Mouse (Mus musculus): ENCODE results near the gene Kctd20.

Kctd20 gene

DNA sequence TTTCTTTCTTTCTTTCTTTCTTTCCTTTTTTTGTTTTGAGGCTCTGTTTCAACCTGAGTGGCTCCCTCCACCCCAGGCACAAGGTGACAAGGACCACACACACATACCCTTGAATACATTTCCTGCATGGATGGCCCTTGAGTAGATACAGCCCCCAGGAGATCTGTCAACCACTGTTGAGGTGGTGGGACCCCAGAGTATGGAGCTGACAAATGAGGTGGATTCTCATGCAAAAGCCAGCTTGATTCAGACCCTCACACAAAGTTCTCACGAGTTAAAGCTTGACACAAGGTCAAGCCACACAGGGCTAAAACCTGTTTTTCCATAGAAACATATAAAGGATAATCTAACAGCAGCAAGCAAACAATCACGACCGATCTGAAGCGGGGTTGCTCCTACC is 19.5 kb upstream of the Kctd20 start:
- DNase-seq = no peak

DNA sequence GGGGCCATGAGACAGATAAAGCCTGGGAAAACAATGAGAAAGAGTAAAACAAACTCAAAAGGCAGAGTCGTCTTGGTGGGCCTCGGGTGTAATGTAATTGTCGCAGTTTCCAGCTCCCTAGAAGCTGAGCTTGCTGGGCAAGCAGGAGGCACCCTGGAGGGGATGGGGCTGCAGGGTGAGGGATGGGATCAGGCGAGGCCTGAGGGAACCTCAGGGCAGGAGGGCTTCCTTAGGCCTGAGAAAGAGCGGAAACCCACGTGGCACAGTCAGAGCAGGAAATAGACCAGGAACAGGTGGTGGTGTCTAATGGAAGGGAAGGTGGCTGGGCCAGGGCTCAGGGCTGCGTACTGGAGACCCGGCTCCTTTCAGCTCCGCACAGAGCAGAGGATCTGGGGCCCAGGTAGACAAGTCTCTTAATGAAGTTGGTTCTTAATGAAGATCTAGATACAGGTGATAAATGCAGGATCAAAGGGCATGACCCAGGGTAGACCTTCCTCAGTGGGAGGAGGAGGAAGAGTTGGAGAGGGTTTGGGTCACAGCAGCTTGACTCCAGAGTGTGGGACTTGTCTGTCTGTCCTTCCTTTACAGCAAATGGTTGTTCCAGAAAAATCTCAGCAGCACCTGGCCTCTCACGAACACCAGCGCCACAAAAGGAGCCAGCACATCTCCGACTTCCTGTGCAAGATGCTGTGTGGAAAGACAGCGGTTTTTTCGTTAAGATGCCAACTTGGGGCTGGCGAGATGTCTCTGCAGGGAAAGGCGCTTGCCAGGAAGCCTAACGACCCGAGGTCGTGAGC is 17.4 kb upstream of the Kctd20 start:
- DNase-seq = no peak

DNA sequence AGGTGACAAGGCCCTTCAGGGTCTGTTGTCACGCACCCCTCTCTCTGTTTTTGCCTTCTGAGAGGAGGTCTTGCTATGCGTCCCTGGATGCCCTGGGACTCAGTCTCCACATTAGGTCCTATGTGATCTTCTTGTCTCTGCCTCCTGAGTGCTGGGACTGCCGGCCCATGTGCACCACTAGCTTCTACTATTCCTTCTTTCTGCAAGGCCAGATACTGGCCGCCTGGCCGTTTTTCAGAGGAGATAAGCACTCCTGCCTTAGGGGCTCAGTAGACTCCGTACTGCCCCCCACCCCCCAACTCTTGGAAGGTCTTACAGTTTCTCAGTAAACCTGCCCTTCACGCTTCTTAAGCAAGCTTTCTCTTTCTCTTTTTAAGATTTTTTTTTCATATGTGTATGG is 15.6 kb upstream of the Kctd20 start:
- DNase-seq = no peak

DNA sequence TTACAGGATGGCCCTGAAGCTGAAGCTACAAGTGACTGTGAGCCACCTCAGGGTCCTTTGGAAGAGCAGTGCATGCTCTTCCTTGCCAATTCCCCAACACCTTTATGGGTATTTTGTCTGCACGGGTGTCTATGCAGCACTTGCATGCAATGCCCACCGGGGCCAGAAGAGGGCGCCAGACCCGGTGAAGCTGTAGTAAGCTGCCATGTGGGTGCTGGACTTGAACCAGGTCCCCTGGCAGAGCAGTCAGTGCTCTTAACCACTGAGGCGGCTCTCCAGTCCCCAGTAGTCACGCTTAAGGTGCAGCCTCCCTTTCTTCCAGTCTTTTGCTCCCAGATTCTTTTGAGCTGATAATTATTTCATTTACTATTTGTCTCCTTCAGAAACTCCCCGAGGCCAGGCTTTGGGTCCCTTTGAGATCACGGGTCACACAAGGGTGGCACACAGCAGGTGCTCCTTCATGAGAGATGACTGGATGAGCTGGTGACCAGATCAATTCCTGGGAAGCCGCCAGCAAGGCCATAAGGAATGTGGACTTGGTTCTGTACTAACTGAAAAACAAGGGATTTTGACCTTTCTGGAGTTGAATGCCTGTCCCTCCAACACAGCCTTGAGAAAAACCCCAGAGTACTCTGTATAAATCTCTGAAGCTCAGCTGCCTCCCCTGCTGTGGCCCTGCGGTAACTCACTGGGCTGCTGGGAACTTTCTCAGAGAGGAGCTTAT is 15.0 kb upstream of the Kctd20 start:
- peak; percentile 74 for DNase-seq

DNA sequence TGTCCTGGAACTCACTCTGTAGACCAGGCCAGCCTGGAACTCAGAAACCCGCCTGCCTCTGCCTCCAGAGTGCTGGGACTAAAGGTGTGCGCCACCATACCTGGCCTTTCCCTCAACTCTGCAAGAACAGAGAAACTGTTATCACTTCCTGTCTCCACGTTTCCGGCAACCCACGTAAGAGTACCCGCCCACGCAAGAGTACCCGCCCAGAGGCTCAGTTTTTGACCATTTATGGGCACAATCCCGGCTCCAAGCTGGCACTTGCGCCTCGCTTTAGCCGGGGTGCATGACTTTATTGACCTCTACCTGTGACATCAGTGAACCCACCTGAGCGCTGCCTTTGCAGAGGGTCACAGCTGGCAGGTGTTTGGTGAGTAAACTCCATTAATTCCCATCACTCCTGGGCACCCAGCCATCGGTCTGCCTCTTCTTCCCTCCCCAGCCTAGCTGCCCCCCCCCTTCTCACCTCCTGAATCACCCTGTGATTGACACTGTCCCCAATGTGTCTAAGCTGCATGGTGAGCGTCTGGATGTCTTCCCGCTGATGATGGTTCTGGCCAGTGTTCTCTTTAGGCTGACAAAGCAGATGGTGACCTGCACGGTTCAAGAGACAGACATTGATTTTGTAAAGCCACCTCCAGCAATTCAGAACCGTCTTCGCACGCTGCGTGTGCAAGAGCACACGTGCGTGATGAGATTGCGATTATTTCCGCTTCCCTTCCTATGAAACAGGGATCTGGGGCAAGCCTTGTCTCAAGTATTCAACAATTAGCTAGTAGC is 10.8 kb upstream of the Kctd20 start:
- DNase-seq = no peak

DNA sequence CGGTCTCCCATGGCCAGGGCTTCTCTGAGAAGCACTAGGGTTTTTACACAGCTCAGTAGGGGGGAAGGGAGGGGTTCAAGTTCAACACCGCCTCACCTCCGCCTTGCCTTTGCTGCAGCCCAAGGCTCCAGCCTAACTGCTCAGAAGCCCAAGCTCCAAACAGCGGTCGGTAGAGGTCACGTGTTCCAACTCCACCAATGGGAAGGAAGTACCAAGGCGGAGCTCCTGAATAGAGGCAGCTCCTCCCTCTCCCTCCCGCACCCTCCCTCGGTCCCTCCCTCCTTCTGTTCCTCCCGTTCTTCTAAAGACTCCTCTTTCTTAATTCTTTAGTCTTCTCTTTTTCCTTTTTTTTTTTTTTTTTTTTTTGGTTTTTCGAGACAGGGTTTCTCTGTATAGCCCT is 9.6 kb upstream of the Kctd20 start:
- DNase-seq = peak; percentile 24

DNA sequence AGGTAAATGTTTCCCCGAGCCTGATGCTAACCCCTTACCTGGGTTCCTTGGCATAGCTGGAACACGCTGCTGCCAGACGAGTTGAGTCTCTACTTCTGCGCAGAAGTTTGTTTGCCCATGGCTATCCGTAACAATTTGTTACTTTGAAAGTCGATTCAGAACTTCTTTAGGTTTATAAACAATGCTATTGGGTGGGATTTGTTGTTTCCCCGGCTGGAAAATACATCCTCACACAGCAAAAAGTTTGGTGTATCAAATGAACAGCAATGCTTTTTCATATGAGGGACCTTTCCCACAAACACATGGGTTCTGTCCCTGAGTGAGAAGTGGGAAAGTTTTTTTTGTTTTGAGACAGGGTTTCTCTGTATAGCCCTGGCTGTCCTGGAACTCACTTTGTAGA is 8.0 kb upstream of the Kctd20 start, which contains the start of gene Pxt1:
Gene Pxt1, minus strand, starts transcription at position 101 of the 400 bp plus-strand sequence.
- no peak for DNase-seq

DNA sequence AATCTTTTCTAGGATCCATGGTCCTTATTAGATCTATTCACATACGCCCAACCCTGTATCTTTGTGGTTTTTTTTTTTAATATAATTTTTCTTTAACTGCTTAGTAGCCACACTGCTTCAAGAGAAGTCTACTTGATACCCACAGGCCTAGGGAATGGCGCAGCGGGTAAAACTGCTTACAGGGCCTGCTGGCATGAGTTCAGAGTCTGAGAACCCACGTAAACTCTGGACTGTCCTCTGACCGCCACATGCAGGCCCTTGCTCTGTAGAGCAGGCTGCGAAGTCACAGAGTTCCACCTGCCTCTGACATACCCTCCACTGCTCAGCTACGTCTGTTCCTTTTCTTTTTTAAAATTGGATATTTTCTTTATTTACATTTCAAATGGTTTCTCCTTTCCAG is 7.3 kb upstream of the Kctd20 start:
- no peak for DNase-seq

DNA sequence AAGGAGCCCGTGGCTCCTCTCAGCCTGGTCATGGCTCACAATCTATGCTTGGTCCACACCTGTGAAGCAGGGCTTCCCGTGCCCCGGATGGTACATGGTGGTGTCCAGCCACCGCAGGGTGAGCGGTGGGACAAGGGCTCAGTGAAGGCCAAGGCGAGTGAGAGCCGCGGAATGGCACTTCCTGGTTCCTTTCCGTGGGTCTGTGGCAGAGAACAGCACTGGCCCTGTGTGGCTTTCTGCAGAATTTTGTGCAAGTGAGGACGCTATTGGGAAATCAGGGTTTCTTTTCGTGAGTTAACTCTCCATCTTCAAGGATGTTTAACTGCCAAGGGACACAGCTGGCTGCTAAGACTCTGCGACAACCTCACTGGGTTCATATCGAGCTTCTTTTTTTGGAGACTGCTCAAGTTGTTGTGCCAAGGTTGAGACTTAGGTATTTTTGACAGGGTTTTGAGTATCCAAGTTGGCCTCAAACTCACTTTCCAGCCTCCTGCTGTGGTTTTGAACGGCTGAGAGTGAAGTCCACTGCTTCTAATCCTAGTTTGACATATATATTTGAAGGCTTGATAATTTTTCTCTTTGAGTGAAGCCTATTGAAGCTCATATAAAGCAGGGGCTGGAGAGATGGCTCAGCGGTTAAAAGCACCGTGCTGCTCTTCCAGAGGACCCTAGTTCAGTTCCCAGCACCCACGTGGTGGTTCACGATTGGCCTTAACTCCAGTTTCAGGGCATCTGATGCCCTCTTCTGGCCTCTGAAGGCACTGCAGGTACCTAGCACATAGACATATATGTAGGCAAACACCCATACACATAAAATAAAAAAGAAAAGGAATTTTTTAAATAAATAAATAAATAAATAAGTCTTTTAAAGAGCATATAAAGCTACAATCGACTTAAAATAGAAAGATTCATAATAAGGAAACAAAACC is 4.5 kb upstream of the Kctd20 start:
- no peak for DNase-seq

DNA sequence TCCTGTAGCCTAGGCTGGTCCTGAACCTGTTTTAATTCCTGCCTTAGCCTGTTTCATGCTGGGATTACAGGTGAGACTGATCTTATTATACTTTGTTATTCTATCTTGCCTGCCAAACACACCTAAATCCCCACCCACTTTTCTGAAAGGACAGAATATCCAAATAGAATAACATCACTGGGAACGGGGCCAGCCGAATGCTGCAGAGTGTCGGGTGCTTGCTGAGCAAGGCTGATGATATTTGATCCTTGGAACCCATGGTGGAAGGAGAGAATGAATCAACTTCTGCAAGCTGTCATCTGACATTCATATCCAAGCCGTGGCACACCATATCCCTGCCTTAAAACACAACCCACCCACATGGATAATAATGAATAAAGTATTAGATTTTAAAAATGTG is 3.1 kb upstream of the Kctd20 start:
- DNase-seq = no peak

DNA sequence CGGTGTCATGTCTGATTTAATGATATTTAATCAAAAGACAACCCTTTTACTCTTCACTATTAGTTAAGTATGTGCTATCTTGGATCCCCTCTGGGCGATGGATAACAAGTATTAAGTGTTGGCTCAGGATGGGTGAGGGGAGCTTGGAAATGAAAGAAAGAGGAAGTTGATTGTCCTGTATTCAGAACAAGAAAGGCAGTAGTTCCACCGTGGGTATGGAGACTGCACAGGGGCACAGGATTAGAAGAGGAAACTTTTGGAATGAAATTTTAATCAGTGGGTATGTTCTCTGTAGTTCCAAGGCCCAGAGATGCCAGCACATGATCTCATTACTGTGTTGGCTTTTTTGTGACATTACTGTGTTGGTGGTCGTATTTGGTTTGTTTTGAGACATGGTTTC is 999 bp upstream of the Kctd20 start:
- no peak for DNase-seq

DNA sequence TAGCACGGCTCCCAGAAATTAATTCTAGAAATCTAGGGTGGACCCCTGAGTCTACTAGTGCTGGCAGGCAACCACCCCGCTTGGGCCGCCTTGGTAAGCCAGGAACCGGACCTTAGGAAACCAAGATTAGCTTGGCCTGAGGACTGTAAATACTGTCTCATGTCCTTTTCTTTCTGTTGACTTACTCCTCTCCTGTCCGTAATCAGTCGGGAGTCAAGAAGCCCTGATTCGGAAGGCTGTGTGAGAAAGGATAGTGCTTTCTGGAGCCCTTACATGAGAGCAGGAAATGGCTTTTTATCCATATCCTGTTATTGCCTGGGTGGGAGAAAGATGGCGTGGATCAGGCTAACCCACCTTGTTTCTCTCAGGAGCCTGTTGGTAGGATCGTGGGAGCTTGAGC is 1.5 kb downstream of the Kctd20 start:
- no peak for DNase-seq

DNA sequence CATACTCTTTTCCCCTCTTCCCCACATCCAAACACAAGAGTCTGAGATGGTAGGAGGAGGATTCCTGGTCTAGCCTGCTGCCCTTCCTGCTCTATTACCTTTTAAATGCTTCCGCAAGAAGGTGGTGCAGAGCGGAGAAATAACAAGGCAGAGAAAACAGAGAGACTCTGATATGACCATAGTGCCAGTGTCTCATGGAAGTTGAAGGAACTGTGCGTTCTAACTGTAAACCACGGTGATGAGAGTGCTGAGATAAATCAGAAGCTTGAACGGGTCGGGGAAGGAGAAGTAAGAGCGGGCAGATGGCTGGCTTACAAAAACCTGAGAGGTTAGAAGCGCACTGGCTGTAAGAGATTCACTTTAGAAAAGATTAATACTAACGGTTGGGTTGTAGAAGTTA is 2.7 kb downstream of the Kctd20 start:
- DNase-seq = no peak

DNA sequence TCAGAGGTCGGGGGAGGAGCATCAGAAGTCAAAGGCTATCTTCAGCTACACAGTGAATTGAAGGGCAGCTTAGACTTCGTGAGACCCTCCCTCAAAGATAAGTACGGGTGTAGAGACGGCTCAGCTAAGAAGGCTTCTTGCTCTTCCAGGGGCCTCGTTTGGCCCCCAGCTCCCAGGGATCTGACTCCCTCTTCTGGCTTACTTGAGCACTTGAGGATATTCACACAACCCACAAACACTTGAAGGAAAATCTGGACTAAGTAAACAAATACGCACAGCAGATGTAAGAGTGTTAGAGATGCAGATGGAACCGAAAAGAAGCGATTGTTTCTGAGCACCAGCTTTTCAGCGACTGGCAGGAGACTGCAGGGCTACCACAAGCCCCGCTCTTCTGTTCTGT is 8.8 kb downstream of the Kctd20 start:
- no peak for DNase-seq

DNA sequence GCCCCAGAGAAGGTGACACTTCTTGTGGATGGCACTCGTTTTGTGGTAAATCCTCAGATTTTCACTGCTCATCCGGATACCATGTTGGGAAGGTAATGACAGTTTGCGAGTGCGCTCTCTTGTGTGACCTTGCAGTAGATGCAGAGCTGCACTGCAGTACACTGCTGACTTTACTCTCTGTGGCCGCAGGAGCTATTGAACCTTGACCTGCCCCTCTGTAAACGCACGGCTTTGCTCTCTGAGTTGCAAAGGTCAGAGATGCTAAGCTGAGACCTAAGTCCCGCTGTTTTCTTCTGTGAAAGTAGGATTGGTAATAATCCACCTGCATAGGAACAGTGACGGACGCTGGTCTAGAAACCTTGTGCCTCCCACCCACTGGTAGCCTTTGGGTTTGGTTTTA is 9.8 kb downstream of the Kctd20 start:
- no peak for DNase-seq

DNA sequence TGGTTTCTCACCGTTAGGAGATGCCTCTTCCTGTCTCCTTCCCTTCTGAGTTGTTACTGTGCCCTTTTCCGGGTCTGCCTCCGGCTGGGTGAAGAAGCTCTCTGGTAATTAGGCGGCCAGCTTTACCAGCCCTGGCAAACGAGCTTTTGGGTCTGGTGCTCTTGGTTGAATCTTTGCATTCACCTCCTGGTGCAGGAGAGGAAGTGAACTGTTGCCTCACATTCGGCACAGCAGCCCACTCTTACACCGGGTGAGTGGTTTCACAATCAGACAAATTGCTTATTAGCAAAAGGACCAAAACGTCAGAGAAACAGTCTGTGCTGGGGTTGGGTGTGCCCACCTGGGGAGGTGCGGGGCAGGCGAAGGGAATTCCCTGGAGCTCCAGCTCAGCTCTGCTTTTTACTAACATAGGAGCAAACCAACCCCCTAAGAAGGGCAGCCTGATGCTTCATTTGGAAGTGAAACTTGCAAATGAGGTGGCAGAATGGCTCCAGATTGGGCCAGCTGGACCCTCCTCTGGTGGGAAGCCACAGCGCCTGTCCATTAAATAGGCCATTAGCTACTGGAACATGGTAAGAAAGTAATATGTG is 15.4 kb downstream of the Kctd20 start:
- DNase-seq = peak; percentile 34

DNA sequence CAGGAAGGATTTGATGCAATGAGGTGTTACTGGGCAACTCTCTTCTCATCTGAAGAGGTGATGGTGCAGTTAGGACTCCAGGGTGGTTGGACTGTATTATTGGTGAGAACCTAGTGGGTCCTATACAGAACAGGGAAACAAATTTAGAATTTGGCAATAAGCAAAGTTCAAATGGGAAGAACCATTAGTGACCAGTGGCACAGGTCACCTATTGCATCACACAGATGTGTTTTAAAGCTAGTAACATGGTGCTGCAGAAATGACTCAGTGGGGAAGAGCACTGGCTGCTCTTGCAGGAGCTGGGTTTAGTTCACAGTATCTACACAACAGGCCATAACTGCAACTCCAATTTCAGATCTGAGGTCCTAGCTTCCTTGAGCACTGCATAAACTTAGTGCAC is 18.4 kb downstream of the Kctd20 start:
- DNase-seq = no peak

DNA sequence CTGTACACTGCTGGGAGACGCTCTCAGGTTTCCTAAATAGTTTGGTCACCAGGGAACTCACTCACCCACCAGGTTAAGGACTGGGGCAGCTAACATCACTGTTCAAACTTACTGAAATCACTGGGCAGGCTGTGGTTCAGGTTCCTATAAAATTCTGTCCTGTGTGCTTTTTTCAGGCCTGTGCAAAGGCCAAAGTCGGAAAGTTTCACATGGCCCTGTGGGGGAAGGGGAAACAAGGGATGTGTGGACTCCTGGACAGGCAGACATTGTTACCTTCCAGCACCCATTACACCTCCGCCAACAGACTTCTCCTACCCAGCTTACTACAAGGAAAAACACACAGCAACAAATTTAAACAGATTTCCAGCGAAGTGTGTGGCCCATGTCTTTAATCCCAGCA is 27.3 kb downstream of the Kctd20 start:
- DNase-seq = no peak

DNA sequence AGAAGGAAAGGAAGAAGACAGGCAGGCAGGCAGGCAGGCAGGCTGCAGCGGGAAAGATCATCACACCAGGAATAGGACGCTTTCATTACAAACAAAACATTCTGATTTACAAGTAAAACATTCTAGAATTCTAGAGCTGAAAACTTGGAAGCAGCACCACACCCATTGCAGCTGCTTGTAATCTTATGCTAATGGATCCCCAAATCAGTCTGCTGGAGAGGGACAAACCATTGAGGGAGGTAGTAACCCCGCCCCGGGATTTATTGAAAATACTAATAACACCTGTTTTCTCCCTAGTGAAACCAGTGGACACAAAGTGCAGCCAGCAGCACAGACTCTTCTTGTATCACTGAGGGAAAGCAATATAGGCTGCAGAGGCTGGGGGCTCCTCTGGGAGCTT is 29.3 kb downstream of the Kctd20 start:
- no peak for DNase-seq

DNA sequence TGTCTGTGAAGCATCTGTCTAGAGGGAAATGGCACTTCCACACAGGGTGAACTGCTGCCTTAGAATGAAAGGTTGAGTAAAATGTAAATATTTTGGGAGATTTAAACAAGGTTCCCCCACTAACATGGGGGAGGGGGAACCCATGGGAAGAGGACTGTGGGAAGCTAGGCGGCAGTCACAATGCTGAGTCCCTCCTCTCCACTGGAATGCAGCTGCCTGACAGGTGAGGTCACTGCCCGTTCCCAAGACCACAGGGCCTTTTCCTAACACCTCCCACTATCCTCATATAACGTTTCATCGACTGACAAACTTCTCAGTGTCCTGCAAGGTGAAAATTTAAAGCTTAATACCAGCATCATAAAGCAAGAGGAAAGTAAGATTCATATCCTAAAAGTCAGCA is 30.8 kb downstream of the Kctd20 start:
- no peak for DNase-seq

DNA sequence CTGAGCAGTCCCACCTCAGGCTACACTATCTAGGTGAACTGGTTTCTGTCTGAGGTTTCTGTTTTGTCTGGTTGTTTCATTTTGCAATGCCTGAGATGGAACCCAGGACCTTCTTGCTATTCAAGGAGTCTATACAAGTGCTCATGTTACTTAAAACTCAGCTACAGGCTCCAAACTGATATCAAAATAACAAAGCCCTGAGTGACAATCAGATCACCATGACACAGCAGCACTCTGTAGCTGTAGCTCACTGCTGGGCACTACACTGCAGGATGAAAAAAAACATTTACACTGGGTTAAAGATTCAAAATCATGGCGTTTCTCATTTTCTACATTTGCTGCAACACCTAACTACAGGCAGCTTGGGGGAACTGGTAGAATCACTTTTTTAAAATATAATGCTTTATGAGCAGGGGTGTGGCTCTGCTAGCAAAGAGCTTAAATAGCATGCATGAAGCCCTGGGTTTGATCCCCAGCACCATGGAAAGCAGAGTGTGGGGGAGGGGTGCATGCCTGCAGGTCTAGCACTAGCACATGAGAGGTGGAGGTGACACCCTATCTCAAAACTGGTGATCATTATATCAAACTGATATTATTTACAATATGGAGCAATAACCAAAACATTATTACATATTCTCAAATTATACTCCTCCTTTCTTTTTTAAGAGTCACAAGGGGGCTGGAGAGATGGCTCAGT is 33.1 kb downstream of the Kctd20 start:
- DNase-seq = no peak

DNA sequence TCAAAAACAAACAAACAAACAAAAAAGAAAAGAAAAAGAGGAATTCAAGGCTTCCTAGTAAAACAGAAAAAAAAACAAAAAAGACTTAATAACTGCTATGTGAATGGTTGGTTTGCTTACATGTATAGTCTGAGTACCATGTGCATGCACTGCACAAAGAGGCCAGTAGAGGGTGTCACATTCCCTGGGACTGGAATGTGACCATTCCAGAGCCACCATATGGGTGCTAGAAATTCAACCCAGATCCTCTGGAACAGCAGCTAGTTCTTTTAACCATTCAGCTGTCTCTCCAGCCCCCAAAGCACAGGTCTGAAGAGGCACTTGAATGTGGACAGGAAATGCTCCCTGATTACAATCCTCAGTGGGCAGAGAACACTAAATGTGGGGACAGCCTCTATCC is 35.1 kb downstream of the Kctd20 start:
- peak; percentile 41 for DNase-seq
